Comparison of ENCODE assay signal across 17 mouse cellular contexts in the genomic region with DNA sequence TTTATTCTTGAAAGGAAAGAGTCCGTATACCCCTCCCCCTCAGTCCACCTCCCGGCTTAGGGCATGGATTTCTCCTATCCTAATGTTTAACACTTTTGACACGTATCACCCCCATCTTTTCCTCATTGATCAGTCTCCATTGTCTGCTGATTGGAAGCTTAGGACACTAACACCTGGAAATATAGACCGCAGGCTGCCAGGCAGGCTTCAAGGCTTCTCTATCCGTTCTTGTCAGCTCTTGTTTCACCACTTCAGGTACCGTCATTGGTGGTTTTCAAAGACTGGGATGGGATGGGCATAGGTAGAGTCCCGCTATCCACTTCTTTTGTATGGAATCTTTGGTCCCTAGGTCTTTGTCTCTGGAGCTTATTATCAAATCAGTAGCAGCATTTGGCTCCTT. TPM values are rescaled to one million over a fixed set of nuclear protein-coding genes. Genes with fewer than 3 reads are reported as not detected.
DNase-seq lines count a peak whose midpoint lies in the region; ATAC-seq and TF ChIP-seq lines count a peak whose summit lies in the region.
"Had no signal": no experiment of that assay in that cellular context is flagged by ENCODE, and none has a peak within 500 bp of the region (broad histone marks: within the 10 kb centered on the region; RNA-seq: fewer than 3 reads in every experiment).

No protein-coding gene starts in this region.

- no peak for TF ChIP-seq EP300 in lung, postnatal 0 days (IDR thresholded peaks at IDR 0.05)

- no peak for TF ChIP-seq CTCF in lung, postnatal 0 days (IDR thresholded peaks at IDR 0.05)
- TF ChIP-seq CTCF in cerebellum, adult 2 months (IDR thresholded peaks at IDR 0.05; ENCODE audit: borderline replicate concordance, insufficient read depth, low read depth, low read length) = no peak

- no peak overlapping the region for H3K4me3 ChIP-seq in heart, embryonic 13.5 days
- H3K4me3 ChIP-seq in heart, embryonic 12.5 days = no peak overlapping the region
- H3K4me3 ChIP-seq in lung, postnatal 0 days (ENCODE audit: low read depth, low read length) = peak overlapping the region; percentile 22; the same call in 1 of the 2 replicates
- peak overlapping the region; percentile 40 for H3K4me3 ChIP-seq in limb, embryonic 10.5 days
- H3K4me3 ChIP-seq in cerebellum, adult 2 months (replicated peaks; ENCODE audit: insufficient read depth, low read depth, low read length) = no peak overlapping the region
- H3K4me3 ChIP-seq: erythroblast, embryonic 14.5 days; gastrocnemius, adult 2 months; liver, embryonic 13.5 days had no signal

- H3K4me2 ChIP-seq in heart, embryonic 13.5 days = peak overlapping the region; percentile 49
- no peak overlapping the region for H3K4me2 ChIP-seq in heart, embryonic 12.5 days
- H3K4me2 ChIP-seq in lung, postnatal 0 days (replicated peaks; ENCODE audit: low read depth, low read length) = peak overlapping the region; percentile 52
- H3K4me2 ChIP-seq: liver, embryonic 13.5 days had no signal

- DNase-seq in lung, postnatal 0 days (ENCODE audit: low spot score) = no peak
- no peak for DNase-seq in lung, postnatal 14 days
- no peak for DNase-seq in limb, embryonic 10.5 days (ENCODE audit: low spot score)
- DNase-seq in cerebellum, adult 2 months = no peak
- no peak for DNase-seq in layer of hippocampus, adult 11-12 months (ENCODE audit: low spot score)
- DNase-seq: cerebellum, adult 8-10 months; gastrocnemius, adult 2 months; heart, adult 18-20 months; heart, postnatal 14 days; liver, embryonic 13.5 days; right cerebral cortex, postnatal 14 days had no signal

- 0 out of 2 replicates have a peak overlapping the region, but pooled peaks have one; percentile 17 for H3K27ac ChIP-seq in heart, embryonic 13.5 days (replicated peaks)
- no peak overlapping the region for H3K27ac ChIP-seq in heart, embryonic 12.5 days (ENCODE audit: poor library complexity, severe bottlenecking)
- peak overlapping the region; percentile 82 for H3K27ac ChIP-seq in lung, postnatal 0 days (ENCODE audit: low read length)
- peak overlapping the region; percentile 85 for H3K27ac ChIP-seq in limb, embryonic 10.5 days
- no peak overlapping the region for H3K27ac ChIP-seq in cerebellum, adult 2 months (ENCODE audit: insufficient read depth, low read length)
- H3K27ac ChIP-seq: gastrocnemius, adult 2 months; liver, embryonic 13.5 days had no signal

- H3K36me3 ChIP-seq in heart, embryonic 13.5 days = no peaks in the 10 kb centered on the region
- H3K36me3 ChIP-seq in heart, embryonic 12.5 days = no peaks in the 10 kb centered on the region
- H3K36me3 ChIP-seq in lung, postnatal 0 days (ENCODE audit: insufficient read depth, low read length) = no peaks in the 10 kb centered on the region
- H3K36me3 ChIP-seq in limb, embryonic 10.5 days = no peaks in the 10 kb centered on the region
- H3K36me3 ChIP-seq: liver, embryonic 13.5 days had no signal

- 0 out of 2 replicates have a peak overlapping the region, but pooled peaks have one; percentile 44 for H3K9ac ChIP-seq in heart, embryonic 13.5 days
- no peak overlapping the region for H3K9ac ChIP-seq in heart, embryonic 12.5 days
- no peak overlapping the region for H3K9ac ChIP-seq in lung, postnatal 0 days (replicated peaks; ENCODE audit: low read depth)
- H3K9ac ChIP-seq: liver, embryonic 13.5 days had no signal

- TF ChIP-seq POLR2A in cerebellum, adult 2 months (IDR thresholded peaks at IDR 0.05; ENCODE audit: borderline replicate concordance, insufficient read depth, low read length) = no peak

- no peaks in the 10 kb centered on the region for H3K9me3 ChIP-seq in heart, embryonic 13.5 days
- no peaks in the 10 kb centered on the region for H3K9me3 ChIP-seq in heart, embryonic 12.5 days (replicated peaks)
- H3K9me3 ChIP-seq in lung, postnatal 0 days (ENCODE audit: low read length) = no peaks in the 10 kb centered on the region
- no peaks in the 10 kb centered on the region for H3K9me3 ChIP-seq in limb, embryonic 10.5 days (replicated peaks)
- H3K9me3 ChIP-seq: liver, embryonic 13.5 days had no signal

- H3K27me3 ChIP-seq in heart, embryonic 13.5 days (replicated peaks) = peaks cover 100% of the 10 kb centered on the region
- peaks cover 100% of the 10 kb centered on the region for H3K27me3 ChIP-seq in heart, embryonic 12.5 days (replicated peaks)
- 0 out of 2 replicates have a peak, but pooled peaks cover 4% of the 10 kb centered on the region for H3K27me3 ChIP-seq in lung, postnatal 0 days (replicated peaks; ENCODE audit: insufficient read depth, low read length)
- peaks cover 100% of the 10 kb centered on the region for H3K27me3 ChIP-seq in limb, embryonic 10.5 days (ENCODE audit: low read depth, poor library complexity, severe bottlenecking)
- peaks cover 3% of the 10 kb centered on the region; the same call in 1 of the 2 replicates for H3K27me3 ChIP-seq in cerebellum, adult 2 months (ENCODE audit: control insufficient read depth, insufficient read depth, low read length)

- H3K4me1 ChIP-seq in heart, embryonic 13.5 days = no peaks in the 10 kb centered on the region; the same call in 1 of the 2 replicates
- H3K4me1 ChIP-seq in heart, embryonic 12.5 days (replicated peaks) = no peaks in the 10 kb centered on the region
- H3K4me1 ChIP-seq in lung, postnatal 0 days (ENCODE audit: insufficient read depth, low read depth, low read length) = no peaks in the 10 kb centered on the region
- peaks cover 98% of the 10 kb centered on the region for H3K4me1 ChIP-seq in limb, embryonic 10.5 days
- no peaks in the 10 kb centered on the region for H3K4me1 ChIP-seq in cerebellum, adult 2 months (ENCODE audit: control insufficient read depth, insufficient read depth, low read length)

- no peak for ATAC-seq in heart, embryonic 13.5 days (ENCODE audit: extremely low read depth, insufficient number of reproducible peaks, low FRiP score, low TSS enrichment)
- no peak for ATAC-seq in heart, embryonic 12.5 days (ENCODE audit: insufficient number of reproducible peaks, low FRiP score)
- no peak for ATAC-seq in lung, postnatal 0 days
- ATAC-seq in CD4-positive, CD25-positive, alpha-beta regulatory T cell, adult 4 months = no peak
- ATAC-seq: forebrain, embryonic 16.5 days; midbrain, embryonic 16.5 days had no signal

- WGBS in heart, embryonic 13.5 days = 14% methylated on average over 7 of the region's 7 CpGs
- 5% methylated on average over 7 of the region's 7 CpGs for WGBS in heart, embryonic 12.5 days
- WGBS in lung, postnatal 0 days = 18% methylated on average over 7 of the region's 7 CpGs
- 10% methylated on average over 7 of the region's 7 CpGs for WGBS in limb, embryonic 10.5 days
- 4% methylated on average over 7 of the region's 7 CpGs for WGBS in cerebellum, adult 2 months

RNA-seq across cellular contexts. Expression of gene Hoxb3, which starts 4.0 kb away (rescaled TPM):
- 0.31 and 1.1 TPM in 2 replicates for polyA plus RNA-seq in heart, embryonic 13.5 days (2015; fragmentation: Nextera tagmentation; extraction: Ambion mirVana)
- polyA plus RNA-seq in heart, embryonic 12.5 days (2016; fragmentation: Nextera tagmentation; extraction: Ambion mirVana) = 0.45 and 0.86 TPM in 2 replicates
- 1.5 and 2.2 TPM in 2 replicates for polyA plus RNA-seq in lung, postnatal 0 days (2015; fragmentation: Nextera tagmentation; extraction: Ambion mirVana)
- 0.76 and 1.0 TPM in 2 replicates for polyA plus RNA-seq in limb, embryonic 10.5 days (2016; fragmentation: Nextera tagmentation; extraction: Ambion mirVana)
- polyA plus RNA-seq in CD4-positive, CD25-positive, alpha-beta regulatory T cell, adult 4 months (2017; shearing (Covaris generic)) = under 1 TPM; 0.22 to 0.56 TPM
- 5.4 and 5.5 TPM in 2 replicates for polyA plus RNA-seq in cerebellum, adult 2 months (2012; rRNA removed)
- polyA plus RNA-seq: erythroblast, embryonic 14.5 days; forebrain, embryonic 16.5 days; midbrain, embryonic 16.5 days had no signal

RNA-seq across cellular contexts. Expression of gene Hoxb4, which starts 9.1 kb away (rescaled TPM):
- polyA plus RNA-seq in heart, embryonic 13.5 days (2015; fragmentation: Nextera tagmentation; extraction: Ambion mirVana) = 0.43 and 0.59 TPM in 2 replicates
- 0.19 and 0.32 TPM in 2 replicates for polyA plus RNA-seq in heart, embryonic 12.5 days (2016; fragmentation: Nextera tagmentation; extraction: Ambion mirVana)
- 2.6 and 3.0 TPM in 2 replicates for polyA plus RNA-seq in lung, postnatal 0 days (2015; fragmentation: Nextera tagmentation; extraction: Ambion mirVana)
- 0.89 and 1.2 TPM in 2 replicates for polyA plus RNA-seq in limb, embryonic 10.5 days (2016; fragmentation: Nextera tagmentation; extraction: Ambion mirVana)
- 1 to 10 TPM; 1.9 to 2.5 TPM for polyA plus RNA-seq in CD4-positive, CD25-positive, alpha-beta regulatory T cell, adult 4 months (2017; shearing (Covaris generic))
- 1.5 TPM in 2 replicates for polyA plus RNA-seq in cerebellum, adult 2 months (2012; rRNA removed)
- polyA plus RNA-seq: erythroblast, embryonic 14.5 days; forebrain, embryonic 16.5 days; midbrain, embryonic 16.5 days had no signal

RNA-seq across cellular contexts. Expression of gene Hoxb2, which starts 23.2 kb away (rescaled TPM):
- 3.6 and 5.9 TPM in 2 replicates for polyA plus RNA-seq in heart, embryonic 13.5 days (2015; fragmentation: Nextera tagmentation; extraction: Ambion mirVana)
- polyA plus RNA-seq in heart, embryonic 12.5 days (2016; fragmentation: Nextera tagmentation; extraction: Ambion mirVana) = 4.0 TPM in 2 replicates
- 16.5 and 16.9 TPM in 2 replicates for polyA plus RNA-seq in lung, postnatal 0 days (2015; fragmentation: Nextera tagmentation; extraction: Ambion mirVana)
- 11.3 and 13.5 TPM in 2 replicates for polyA plus RNA-seq in limb, embryonic 10.5 days (2016; fragmentation: Nextera tagmentation; extraction: Ambion mirVana)
- under 1 TPM in 1 of 2 experiments, not detected in 1; 0.09 TPM for polyA plus RNA-seq in CD4-positive, CD25-positive, alpha-beta regulatory T cell, adult 4 months (2017; shearing (Covaris generic))
- 4.2 and 4.7 TPM in 2 replicates for polyA plus RNA-seq in cerebellum, adult 2 months (2012; rRNA removed)
- polyA plus RNA-seq: erythroblast, embryonic 14.5 days; forebrain, embryonic 16.5 days had no signal

RNA-seq across cellular contexts. Expression of gene Hoxb5, which starts 24.0 kb away (rescaled TPM):
- polyA plus RNA-seq in heart, embryonic 13.5 days (2015; fragmentation: Nextera tagmentation; extraction: Ambion mirVana) = 3.8 and 5.5 TPM in 2 replicates
- 0.14 and 1.9 TPM in 2 replicates for polyA plus RNA-seq in heart, embryonic 12.5 days (2016; fragmentation: Nextera tagmentation; extraction: Ambion mirVana)
- 16.8 and 17.3 TPM in 2 replicates for polyA plus RNA-seq in lung, postnatal 0 days (2015; fragmentation: Nextera tagmentation; extraction: Ambion mirVana)
- 5.5 and 5.9 TPM in 2 replicates for polyA plus RNA-seq in limb, embryonic 10.5 days (2016; fragmentation: Nextera tagmentation; extraction: Ambion mirVana)
- polyA plus RNA-seq in CD4-positive, CD25-positive, alpha-beta regulatory T cell, adult 4 months (2017; shearing (Covaris generic)) = not detected
- polyA plus RNA-seq in cerebellum, adult 2 months (2012; rRNA removed) = 6.8 and 9.3 TPM in 2 replicates
- polyA plus RNA-seq: erythroblast, embryonic 14.5 days; forebrain, embryonic 16.5 days; midbrain, embryonic 16.5 days had no signal

RNA-seq across cellular contexts. Expression of gene Hoxb6, which starts 34.8 kb away (rescaled TPM):
- 1.4 and 2.0 TPM in 2 replicates for polyA plus RNA-seq in heart, embryonic 13.5 days (2015; fragmentation: Nextera tagmentation; extraction: Ambion mirVana)
- polyA plus RNA-seq in heart, embryonic 12.5 days (2016; fragmentation: Nextera tagmentation; extraction: Ambion mirVana) = 0.62 TPM in 1 of 2 replicates, not detected in the other
- polyA plus RNA-seq in lung, postnatal 0 days (2015; fragmentation: Nextera tagmentation; extraction: Ambion mirVana) = 7.3 and 7.4 TPM in 2 replicates
- polyA plus RNA-seq in limb, embryonic 10.5 days (2016; fragmentation: Nextera tagmentation; extraction: Ambion mirVana) = 6.1 and 7.9 TPM in 2 replicates
- polyA plus RNA-seq in CD4-positive, CD25-positive, alpha-beta regulatory T cell, adult 4 months (2017; shearing (Covaris generic)) = not detected
- polyA plus RNA-seq in cerebellum, adult 2 months (2012; rRNA removed) = 1.5 and 3.2 TPM in 2 replicates
- polyA plus RNA-seq: erythroblast, embryonic 14.5 days; forebrain, embryonic 16.5 days; midbrain, embryonic 16.5 days had no signal

Comparison
In these comparisons a context has a peak if more than half of its experiments do, and no peak if none do; other contexts are left out.
1. H3K27ac ChIP-seq: peak in heart, embryonic 13.5 days (single experiment), lung, postnatal 0 days (single experiment) and limb, embryonic 10.5 days (single experiment); none in heart, embryonic 12.5 days (single experiment) and cerebellum, adult 2 months (single experiment).
2. H3K4me3 ChIP-seq: peak in lung, postnatal 0 days (single experiment) and limb, embryonic 10.5 days (single experiment); none in heart, embryonic 13.5 days (single experiment), heart, embryonic 12.5 days (single experiment) and cerebellum, adult 2 months (single experiment).